Mouse (Mus musculus) layer of hippocampus, postnatal 10 days (tissue): ENCODE results near the gene Mast4. TPM values are rescaled to one million over a fixed set of nuclear protein-coding genes. Genes with fewer than 3 reads are reported as not detected.
"Not testable (repeated sequence)": the region's sequence is repeated elsewhere in the genome, so short reads cannot be mapped to it uniquely, and the experiment has no call there.

Experiments used
- DNase-seq, 2 experiments: peaks; one replicate each; pipeline ENCODE4 v3.0.0; 2021; ENCODE audit warnings: low spot score in 2 of 2
- total RNA-seq, 2 experiments: library from RNA; stranded (reverse); gene quantifications; 2 replicates each; pipeline ENCODE4 v1.2.3; 2021

The Mast4 gene
- total RNA-seq, 2 experiments from 2014 or later, result 37.9 to 39.3 TPM

DNA sequence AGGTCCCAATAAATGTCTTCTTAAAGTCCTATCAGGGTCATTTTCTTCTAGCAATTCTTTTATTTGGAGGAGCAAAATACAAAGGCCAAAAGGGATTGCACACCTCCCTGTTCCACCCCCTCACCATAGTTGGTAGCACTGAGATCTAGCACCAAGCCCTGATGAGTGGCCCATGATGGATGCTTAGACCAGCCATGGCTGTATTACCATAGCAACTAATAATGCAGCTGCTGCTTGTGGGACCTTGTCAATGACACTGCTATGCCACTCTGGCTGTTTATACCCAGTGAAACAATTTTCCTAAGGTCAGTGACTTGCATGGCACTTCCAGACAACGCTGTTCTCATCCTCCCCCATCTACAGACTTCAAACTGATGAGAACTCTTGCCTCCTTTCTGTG, 570.1 kb downstream of the Mast4 start:
- no peak for DNase-seq

DNA sequence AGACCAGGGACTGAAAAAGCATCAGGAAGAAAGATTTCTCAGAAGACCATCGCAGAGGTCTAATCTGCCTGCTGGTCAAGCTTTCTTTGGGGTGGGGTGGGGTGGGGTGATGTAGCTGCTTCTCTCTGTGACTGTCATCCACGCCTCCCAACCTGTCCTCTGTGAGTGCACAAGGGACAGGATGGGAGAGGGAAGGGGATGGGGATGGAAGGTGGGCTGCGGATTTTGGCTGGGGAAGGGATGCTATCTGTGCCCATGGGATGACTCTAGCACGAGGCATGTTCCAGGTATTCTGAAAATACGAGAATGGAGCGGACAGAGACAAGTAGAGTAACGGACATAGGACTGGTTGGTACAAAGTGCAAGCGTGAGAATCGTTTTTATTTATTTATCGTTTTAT, 572.1 kb downstream of the Mast4 start:
- DNase-seq, result no peak

GRCm38 (mm10) chr13:102761410-102761809, 572.9 kb downstream of the Mast4 start:
- DNase-seq, result no peak

- no peak for DNase-seq
Measured at GRCm38 (mm10) chr13:102758021-102758420, 576.3 kb downstream of the Mast4 start.

- no peak for DNase-seq
Measured at GRCm38 (mm10) chr13:102756071-102756470, 578.2 kb downstream of the Mast4 start.

GRCm38 (mm10) chr13:102755124-102755523, 579.2 kb downstream of the Mast4 start:
- no peak for DNase-seq

DNA sequence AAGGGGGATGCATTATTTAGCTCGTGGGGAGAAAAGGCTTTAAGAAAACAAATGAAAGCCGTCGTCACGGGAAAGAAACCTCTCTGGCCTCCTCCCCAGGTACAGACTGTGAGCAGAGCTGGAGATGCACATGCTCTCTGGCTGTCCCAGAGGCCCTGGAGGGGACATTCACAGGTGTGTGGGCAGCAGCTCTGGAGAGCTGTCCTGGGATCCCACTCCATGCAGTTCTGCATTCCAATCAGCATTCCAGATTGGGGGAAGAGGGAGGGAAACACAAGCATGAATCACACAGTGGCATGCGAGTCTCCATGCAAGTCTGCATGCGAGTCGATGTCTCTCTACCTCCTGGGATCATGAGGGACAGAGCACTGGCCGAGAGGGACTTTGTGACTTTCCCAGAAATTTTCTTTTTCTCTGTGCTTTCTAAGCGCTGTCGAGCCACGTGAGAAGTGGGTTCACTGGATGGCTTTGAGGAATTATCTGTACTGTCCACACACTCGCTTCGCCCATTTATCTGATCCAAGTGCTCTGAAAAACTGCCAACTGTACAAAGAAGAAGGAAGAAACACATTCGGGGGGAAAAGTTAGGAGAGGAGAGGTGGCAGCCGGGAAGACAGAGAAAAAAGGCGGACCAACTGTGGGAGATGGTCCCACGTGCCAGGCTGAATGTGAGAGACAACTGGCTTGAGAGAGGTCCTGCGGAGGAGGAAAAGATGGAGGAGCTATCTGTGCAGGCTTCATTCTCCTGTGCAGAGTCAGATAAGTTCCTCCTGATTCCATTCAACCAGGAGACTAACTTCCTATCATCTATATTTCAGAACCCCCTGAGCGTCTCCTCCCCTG, 580.4 kb downstream of the Mast4 start:
- no peak for DNase-seq

GRCm38 (mm10) chr13:102749891-102750290, 584.4 kb downstream of the Mast4 start:
- no peak for DNase-seq

- no peak for DNase-seq
Measured at GRCm38 (mm10) chr13:102749194-102749593, 585.1 kb downstream of the Mast4 start.

DNA sequence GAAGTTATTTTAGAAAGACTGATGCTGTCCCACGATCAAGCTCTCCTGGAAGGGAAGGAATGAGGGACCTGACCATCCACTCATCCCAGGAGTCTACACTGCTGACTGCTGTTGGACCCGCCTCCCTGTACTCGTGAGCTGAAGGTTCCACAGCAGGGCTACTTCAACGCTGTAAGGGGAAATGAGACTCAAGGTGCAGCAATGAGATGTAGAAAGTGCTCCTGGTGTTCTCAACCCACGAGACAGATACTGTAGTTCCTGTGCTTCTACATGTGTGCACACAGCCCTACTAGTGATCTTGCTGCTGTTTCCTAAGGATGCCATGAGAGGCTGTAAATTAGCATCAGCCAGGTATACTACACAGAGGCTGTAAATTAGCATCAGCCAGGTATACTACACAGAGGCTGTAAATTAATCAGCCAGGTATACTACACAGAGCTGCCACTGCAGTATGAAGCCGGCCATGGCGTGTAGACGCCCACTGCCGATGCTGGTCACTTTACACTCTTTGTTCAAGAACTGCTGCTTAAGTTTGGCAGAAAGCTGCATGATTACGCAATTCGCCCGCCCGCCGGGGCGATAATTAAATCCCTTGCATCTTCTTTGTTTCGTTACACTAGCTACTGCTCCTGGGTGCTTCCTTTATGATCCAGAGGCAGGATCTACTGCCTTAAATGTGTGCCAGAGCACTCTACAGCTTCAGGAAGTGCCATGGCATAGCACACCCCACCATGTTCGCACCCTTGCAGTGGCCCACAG, 587.3 kb downstream of the Mast4 start:
- no peak for DNase-seq

- DNase-seq, result no peak
Measured at GRCm38 (mm10) chr13:102745626-102746342, 588.5 kb downstream of the Mast4 start.

DNA sequence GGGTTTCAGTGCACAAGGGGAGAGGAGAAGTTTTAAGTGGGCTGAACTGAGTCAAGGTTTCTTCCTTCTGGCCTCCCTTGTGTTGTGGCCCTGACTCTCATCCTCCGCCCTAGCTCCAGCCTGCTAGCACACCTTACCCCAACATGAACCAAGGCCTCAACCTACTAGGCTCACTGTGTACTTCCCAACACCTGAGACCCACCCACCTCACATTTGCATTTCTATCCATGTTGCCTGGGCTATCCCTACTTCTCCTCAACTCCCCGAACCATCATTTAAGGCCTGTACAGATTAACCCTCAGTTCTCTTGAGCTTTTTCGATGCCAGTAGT, 589.1 kb downstream of the Mast4 start:
- no peak for DNase-seq

DNA sequence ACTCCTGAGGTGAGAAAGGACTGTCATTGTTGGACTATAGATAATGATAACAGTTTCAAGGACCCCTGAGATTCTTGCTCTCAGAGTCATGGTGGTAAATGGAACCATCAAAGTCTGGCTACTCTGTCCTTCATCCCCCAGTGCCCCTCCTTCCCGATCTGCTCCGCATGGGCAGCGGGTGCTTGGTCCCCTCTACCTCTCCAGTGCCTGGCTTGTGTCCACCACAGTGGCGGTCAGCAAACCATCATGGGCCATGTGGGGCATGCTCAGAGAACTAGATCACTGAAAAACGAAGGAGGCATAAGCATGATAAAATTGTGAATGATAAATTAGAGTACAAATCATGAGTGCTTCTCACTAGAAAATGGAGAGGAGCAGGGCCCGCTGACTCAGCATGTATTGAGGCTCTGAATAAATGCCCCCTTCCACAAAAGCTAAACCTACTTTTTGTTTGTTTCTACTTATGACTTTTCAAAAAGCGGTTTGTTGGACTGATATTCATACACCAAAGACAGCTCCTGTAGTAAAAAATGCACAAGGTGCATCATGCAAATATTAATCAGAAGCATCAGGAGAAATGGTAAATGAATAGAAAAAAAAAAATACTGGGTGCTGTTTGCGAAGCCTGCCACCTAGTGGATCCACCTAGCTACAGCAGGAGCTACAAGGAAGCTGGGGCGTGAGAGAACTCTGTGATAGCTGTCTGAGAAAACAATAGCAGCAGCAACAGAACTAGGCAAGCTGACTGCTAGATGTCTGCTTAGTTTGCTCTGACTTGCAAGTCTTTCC, 589.6 kb downstream of the Mast4 start:
- DNase-seq, result peak; percentile 57 to 74

DNA sequence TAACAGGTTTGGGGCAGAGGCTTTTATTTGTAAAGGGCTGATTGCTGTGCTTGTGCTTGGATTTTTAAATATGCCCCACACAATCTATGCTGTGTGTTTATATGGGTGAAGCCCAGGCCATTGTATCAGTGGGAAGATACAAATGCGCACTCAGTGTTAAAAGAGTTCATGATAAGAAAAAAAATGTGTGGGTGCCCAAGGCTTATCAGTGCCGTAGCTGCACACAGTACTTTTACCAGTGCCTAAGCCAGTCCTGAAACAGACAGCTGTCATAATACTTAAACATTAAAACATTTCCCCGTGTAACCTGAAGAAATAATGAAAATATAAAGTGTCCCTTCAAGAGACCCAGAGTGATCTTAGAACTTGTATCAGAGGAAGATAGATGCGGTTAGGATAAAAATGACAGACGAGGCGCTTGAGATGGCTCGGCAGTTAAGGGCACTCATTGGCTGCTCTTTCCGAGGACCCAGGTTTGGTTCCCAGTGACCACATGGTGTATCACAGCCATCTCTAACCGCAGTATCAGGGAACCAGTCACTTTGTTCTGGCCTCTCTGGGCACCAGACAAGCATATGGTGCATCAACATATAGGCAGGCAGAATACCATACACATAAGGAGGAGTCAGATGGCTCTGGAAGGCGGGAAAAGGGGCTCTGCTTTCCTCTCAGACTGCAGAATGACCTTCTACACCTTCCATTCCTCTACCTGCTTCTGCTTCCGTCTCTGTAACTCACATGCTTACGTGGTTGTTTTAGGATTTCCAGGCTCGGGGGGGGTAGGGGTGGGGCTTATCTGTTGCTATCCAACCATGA, 594.4 kb downstream of the Mast4 start:
- no peak for DNase-seq

- DNase-seq, result no peak
Measured at GRCm38 (mm10) chr13:102737811-102738210, 596.5 kb downstream of the Mast4 start.

DNA sequence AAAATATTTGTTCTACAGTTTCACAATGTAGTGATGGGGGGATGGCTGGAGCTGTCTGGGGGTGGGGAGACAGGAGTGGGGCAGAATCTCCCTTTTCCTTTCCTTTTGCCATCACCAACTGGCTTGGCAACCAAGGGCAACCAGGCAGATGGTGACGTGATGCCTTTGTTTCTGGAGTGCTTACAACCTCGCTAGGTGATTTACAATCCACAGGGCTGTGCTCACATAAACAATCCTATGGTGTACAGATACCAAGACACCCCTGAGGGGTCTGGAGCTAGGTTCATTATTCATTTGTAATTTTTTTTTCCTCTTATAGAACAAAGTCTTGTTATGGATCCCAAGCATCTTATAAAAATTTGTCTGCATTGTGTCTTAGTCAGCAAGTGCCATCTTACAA, 601.2 kb downstream of the Mast4 start:
- DNase-seq, result no peak

DNA sequence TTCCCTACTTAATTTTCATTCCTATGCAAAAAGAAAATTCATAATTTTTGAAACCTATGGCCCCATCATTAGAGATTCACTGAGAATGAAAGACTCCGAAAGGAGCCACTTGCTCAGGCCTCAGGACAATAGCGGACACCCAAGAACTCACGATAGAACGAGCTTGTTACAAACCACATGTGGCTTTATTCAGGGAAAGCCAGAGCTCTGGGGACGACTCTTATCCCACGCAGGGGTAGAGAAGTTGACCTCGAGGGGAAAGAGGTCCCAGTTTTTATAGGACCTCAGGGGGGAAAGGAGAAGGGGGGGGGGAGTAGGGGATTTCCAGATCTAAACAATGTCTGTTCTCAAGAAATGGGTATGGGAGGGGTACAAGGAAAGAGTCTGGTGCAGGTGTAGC, 605.3 kb downstream of the Mast4 start:
- not testable (repeated sequence) for DNase-seq

DNA sequence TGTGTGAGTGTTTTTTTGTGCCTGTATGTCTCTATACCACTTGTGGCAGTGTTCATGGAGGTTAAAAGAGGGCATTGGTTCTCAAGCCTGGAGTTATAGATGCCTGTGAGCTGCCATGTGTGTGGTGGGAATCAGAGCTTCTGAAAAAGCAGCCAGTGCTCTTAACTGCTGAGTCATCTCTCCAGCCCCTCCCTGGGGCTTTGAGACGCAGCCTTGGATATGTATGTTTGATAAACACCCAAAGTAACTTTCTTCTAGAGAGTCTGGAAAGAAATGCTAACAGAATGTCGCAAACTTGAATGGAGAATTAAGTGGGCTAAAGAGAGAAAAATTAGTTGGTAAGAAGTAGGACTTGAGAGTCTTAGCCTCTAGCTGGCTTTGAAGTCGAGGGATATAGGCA, 606.3 kb downstream of the Mast4 start:
- no peak for DNase-seq

DNA sequence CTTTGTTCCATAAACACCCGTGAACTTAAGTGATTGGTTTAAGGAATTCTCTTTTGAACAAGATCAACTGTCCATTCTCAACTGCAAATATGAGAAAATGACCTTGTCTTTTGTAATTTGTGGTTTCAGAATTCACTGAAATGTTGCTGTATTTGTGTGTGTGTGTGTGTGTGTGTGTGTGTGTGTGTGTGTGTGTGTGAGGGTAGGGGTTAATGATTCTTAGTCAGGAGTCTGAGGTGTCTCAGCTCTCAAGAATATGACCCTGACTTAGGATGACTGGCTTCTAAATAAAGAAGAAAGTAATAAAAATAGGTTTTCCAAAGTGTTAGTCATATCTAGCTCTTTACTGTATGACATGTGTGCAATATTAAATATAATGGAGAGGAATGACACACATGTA, 607.4 kb downstream of the Mast4 start:
- DNase-seq, result no peak

DNA sequence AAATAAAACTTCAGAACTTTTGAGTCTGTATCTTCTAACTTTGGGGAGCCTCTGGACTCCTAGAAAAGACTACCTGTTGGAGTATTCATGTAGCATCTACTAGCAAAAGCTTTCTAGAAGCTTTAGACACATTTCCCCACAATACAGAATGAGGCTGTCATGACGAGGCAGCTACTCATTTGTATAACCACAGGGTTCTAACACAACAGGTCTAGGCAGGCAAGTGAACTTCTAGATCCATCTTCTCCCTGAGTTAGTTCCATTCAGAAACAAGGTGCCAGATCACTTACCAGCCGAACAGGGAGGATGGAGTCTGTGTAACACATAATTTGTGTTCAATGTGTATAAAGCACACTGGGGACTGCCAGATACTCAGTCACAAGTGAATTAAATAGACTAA, 608.4 kb downstream of the Mast4 start:
- DNase-seq, result no peak
